Mouse (Mus musculus) liver, postnatal 0 days (tissue): ENCODE results near the gene Clip4.

Experiments
- CTCF ChIP-seq: sonication (generic); IDR thresholded peaks from 2 replicates; pipeline ENCODE4 v1.5.1; 2016; ENCODE audit warnings: antibody characterized with exemption, low read depth
- EP300 ChIP-seq: IDR thresholded peaks from 2 replicates; pipeline ENCODE4 v1.6.1; 2016; ENCODE audit warnings: antibody characterized with exemption, low read depth, mild to moderate bottlenecking

- TF ChIP-seq CTCF: no peak
- no peak for TF ChIP-seq EP300
Measured at GRCm38 (mm10) chr17:71791622-71792021, 23.3 kb downstream of the Clip4 start.
